Mouse (Mus musculus) cortical plate, adult 2 months (tissue): Measurements from ENCODE around the gene Nutf2-ps1.

Experiments
- CTCF ChIP-seq: fragments of 200-500 bp; IDR thresholded peaks from 2 replicates; pipeline ENCODE4 v1.5.1; 2011; ENCODE audit warnings: mild to moderate bottlenecking, control low read depth, low read length; ENCODE audit not compliant: insufficient read depth; ENCODE audit errors: extremely low read depth
- POLR2A ChIP-seq: fragments of 200-500 bp; IDR thresholded peaks from 2 replicates; pipeline ENCODE4 v1.6.1; 2011; ENCODE audit warnings: mild to moderate bottlenecking, low read length, control low read depth; ENCODE audit not compliant: insufficient read depth; ENCODE audit errors: extremely low read depth

GRCm38 (mm10) chr19:53596723-53597474 lies 8.0 kb upstream of the Nutf2-ps1 start:
- no peak for TF ChIP-seq CTCF
- no peak for TF ChIP-seq POLR2A
